Mouse (Mus musculus) stomach, postnatal 0 days (tissue): Measurements from ENCODE around the gene 0610030E20Rik.

Experiments
- CTCF ChIP-seq: IDR thresholded peaks from 2 replicates; pipeline ENCODE4 v1.5.1; 2016; ENCODE audit warnings: antibody characterized with exemption, low read depth, mild to moderate bottlenecking, moderate library complexity
- EP300 ChIP-seq: optimal IDR thresholded peaks from 2 replicates; pipeline ENCODE3; 2016; ENCODE audit warnings: antibody characterized with exemption

- TF ChIP-seq CTCF (no peak), EP300 (no peak)
Measured at GRCm38 (mm10) chr6:72303510-72303909, 43.6 kb upstream of the 0610030E20Rik start.
